Mouse (Mus musculus) CH12.LX (cell line): ENCODE measurements around the gene Cdc25a.

Experiments used
- CHD1 ChIP-seq: IDR thresholded peaks from 2 replicates; pipeline ENCODE4 v1.6.1; 2012; ENCODE audit warnings: low read depth, low read length, improper control_type of control experiment, inconsistent platforms
- ELF1 ChIP-seq: IDR thresholded peaks from 2 replicates; pipeline ENCODE4 v1.6.1; 2014; ENCODE audit warnings: low read depth, mild to moderate bottlenecking, inconsistent platforms, low read length, improper control_type of control experiment
- RCOR1 ChIP-seq: conservative IDR thresholded peaks from 2 replicates; pipeline ENCODE4 v1.6.1; 2012; ENCODE audit warnings: low read depth, mild to moderate bottlenecking, inconsistent platforms, low read length, improper control_type of control experiment
- ZC3H11A ChIP-seq: IDR thresholded peaks from 2 replicates; pipeline ENCODE4 v1.6.1; 2012; ENCODE audit warnings: low read depth, mild to moderate bottlenecking, inconsistent platforms, low read length, improper control_type of control experiment

- TF ChIP-seq RCOR1 (no peak), CHD1 (no peak), ELF1 (no peak), ZC3H11A (no peak)
Observed at GRCm38 (mm10) chr9:109886259-109886658, 10.9 kb downstream of the Cdc25a start.
